Mouse (Mus musculus) forebrain, embryonic 14.5 days (tissue): ENCODE measurements around the gene Foxs1. TPM values are rescaled to one million over a fixed set of nuclear protein-coding genes. Genes with fewer than 3 reads are reported as not detected.

Experiments used
- ATAC-seq: fragments of 200-750 bp; cut with Nextera tagmentation; 2 replicates; pipeline ENCODE4 v1.8.0; 2017; ENCODE audit warnings: mild to moderate bottlenecking, moderate library complexity
- DNase-seq: peaks from one replicate; pipeline ENCODE4 v3.0.0-alpha.2; 2015; ENCODE audit warnings: low spot score
- H3K27ac ChIP-seq: fragments of 300-500 bp; sonication (generic); 2 replicates; pipeline ENCODE4 v1.5.1; 2014; ENCODE audit warnings: low read depth, mild to moderate bottlenecking, control low read depth, low read length, moderate library complexity
- H3K27me3 ChIP-seq: fragments of 300-500 bp; sonication (generic); replicated peaks from 2 replicates; pipeline ENCODE4 v1.6.1; 2014; ENCODE audit warnings: low read length, control low read depth, mixed read lengths; ENCODE audit not compliant: control insufficient read depth, insufficient read depth
- H3K36me3 ChIP-seq: fragments of 300-500 bp; sonication (generic); 2 replicates; pipeline ENCODE4 v1.6.1; 2014; ENCODE audit warnings: low read length, control low read depth; ENCODE audit not compliant: control insufficient read depth, insufficient read depth
- H3K4me1 ChIP-seq: fragments of 300-500 bp; sonication (generic); 2 replicates; pipeline ENCODE4 v1.6.1; 2014; ENCODE audit warnings: antibody characterized with exemption, low read length, control low read depth; ENCODE audit not compliant: control insufficient read depth, insufficient read depth
- H3K4me2 ChIP-seq: fragments of 300-500 bp; sonication (generic); 2 replicates; pipeline ENCODE4 v1.6.1; 2014; ENCODE audit warnings: mild to moderate bottlenecking, control low read depth, low read length
- H3K4me3 ChIP-seq: fragments of 300-500 bp; sonication (generic); 2 replicates; pipeline ENCODE4 v1.5.1; 2014; ENCODE audit warnings: low read depth, low read length, control low read depth
- H3K9ac ChIP-seq: fragments of 300-500 bp; sonication (generic); 2 replicates; pipeline ENCODE4 v1.6.1; 2014; ENCODE audit warnings: mild to moderate bottlenecking, low read length, control low read depth, moderate library complexity
- H3K9me3 ChIP-seq: fragments of 300-500 bp; sonication (generic); replicated peaks from 2 replicates; pipeline ENCODE4 v1.6.1; 2016; ENCODE audit warnings: low read length, control low read depth, mixed read lengths; ENCODE audit not compliant: control insufficient read depth
- WGBS: fragments of 180-500 bp; shearing (Covaris S2); extraction: QIAGEN DNeasy Blood & Tissue Kit; methylation state at CpG from one replicate; pipeline ENCODE4 v1.1.7; 2014; 5-methylcytosine and 5-hydroxymethylcytosine counted together
- polyA plus RNA-seq: library from polyadenylated mRNA; unstranded; fragments of >200 nt; fragmentation: Nextera tagmentation; extraction: Ambion mirVana; gene quantifications from 2 replicates; pipeline ENCODE4 v1.2.1, GENCODE M21; 2014

Gene Foxs1
- polyA plus RNA-seq, 1 experiment from 2014 or later = 4.0 TPM

- Histone ChIP-seq H3K27me3 (no peaks in the 10 kb centered on the region), H3K4me2 (no peak overlapping the region), H3K36me3 (no peaks in the 10 kb centered on the region), H3K4me3 (no peak overlapping the region), H3K9me3 (no peaks in the 10 kb centered on the region), H3K9ac (no peak overlapping the region), H3K4me1 (no peaks in the 10 kb centered on the region), H3K27ac (no peak overlapping the region)
- DNase-seq = no peak
- WGBS = 82% methylated on average over 12 of the region's 12 CpGs
- ATAC-seq = no peak
These were observed 1.4 kb downstream of the Foxs1 start for GRCm38 (mm10) chr2:152931456-152932160.

DNA sequence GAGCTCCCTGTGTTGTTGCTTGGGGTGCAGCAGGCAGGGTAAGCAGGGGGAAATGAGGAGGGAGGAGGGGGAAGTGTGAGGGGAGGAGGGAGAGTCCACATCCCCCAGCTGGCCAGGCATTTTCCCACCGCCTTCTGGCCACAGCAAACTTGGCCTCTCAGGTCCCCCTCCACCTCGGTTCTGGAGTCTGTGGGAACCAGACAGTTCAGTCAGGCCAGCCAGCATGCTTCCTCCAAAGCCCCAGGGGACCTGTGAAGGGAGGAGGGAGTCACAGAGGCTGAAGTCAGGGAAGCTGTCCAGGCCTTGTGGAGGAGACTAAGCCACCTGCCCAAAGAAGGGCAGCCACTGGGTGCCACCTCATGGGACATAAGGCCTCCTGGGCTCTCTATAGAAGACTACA lies 2.7 kb downstream of the Foxs1 start:
- no peaks in the 10 kb centered on the region for H3K9me3 ChIP-seq
- H3K36me3 ChIP-seq = no peaks in the 10 kb centered on the region
- no peaks in the 10 kb centered on the region for H3K4me1 ChIP-seq
- WGBS = 37% methylated on average over 2 of the region's 2 CpGs
- DNase-seq = no peak
- H3K27ac ChIP-seq = no peak overlapping the region
- H3K27me3 ChIP-seq = no peaks in the 10 kb centered on the region
- ATAC-seq = no peak
- no peak overlapping the region for H3K9ac ChIP-seq
- no peak overlapping the region for H3K4me3 ChIP-seq
- H3K4me2 ChIP-seq = no peak overlapping the region

DNA sequence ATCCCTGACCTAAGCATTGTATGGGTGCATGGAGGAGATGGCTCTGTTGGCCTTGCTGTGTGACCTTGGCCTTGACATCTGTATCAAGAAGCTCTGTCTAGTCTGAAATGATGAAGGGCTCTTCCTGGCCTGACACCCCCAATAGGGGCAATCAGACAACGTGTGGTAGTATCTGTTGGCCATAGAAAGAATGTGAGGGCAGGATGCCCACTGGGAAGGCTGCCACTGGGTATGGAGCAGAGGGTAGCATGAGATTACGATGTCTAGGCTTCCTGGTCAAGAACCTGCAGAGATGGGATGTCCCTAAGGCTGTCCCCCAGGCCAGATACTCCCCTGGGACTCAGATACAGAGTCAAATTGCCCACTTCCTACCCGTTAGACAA lies 4.0 kb downstream of the Foxs1 start:
- WGBS = 68% methylated on average over 3 of the region's 3 CpGs
- H3K4me3 ChIP-seq = no peak overlapping the region

GRCm38 (mm10) chr2:152928219-152928987 lies 4.6 kb downstream of the Foxs1 start:
- Histone ChIP-seq H3K27me3 (no peaks in the 10 kb centered on the region), H3K27ac (no peak overlapping the region), H3K9ac (no peak overlapping the region), H3K4me1 (no peaks in the 10 kb centered on the region), H3K36me3 (no peaks in the 10 kb centered on the region), H3K4me2 (no peak overlapping the region), H3K4me3 (no peak overlapping the region), H3K9me3 (no peaks in the 10 kb centered on the region)
- ATAC-seq = no peak
- 60% methylated on average over 14 of the region's 14 CpGs for WGBS
- DNase-seq = no peak

More for the DNA sequence above, 4.0 kb downstream of the Foxs1 start:
- Histone ChIP-seq H3K9me3 (no peaks in the 10 kb centered on the region), H3K4me1 (no peaks in the 10 kb centered on the region), H3K4me2 (no peak overlapping the region), H3K9ac (no peak overlapping the region), H3K36me3 (no peaks in the 10 kb centered on the region), H3K27me3 (no peaks in the 10 kb centered on the region), H3K27ac (no peak overlapping the region)
- ATAC-seq (no peak), DNase-seq (no peak)

DNA sequence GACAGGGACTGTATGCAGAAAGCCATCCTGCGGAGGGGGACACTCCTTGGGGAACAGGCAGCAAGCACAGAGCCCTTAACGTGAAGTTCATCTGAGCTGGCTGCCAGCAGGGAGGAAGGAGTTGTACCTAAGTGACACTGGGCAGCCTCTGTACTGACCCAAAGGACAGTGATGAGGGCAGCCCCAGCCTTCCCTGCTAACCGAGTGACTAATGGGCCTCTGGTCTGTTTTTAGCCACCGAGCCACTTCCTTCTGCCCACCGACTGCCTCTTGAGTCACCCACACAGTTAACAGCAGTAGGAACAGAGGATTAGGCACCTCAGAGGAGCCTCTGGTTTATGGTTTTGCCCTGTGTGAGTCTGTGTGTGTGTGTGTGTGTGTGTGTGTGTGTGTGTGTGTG lies 5.6 kb downstream of the Foxs1 start:
- Histone ChIP-seq H3K4me3 (no peak overlapping the region), H3K4me2 (no peak overlapping the region), H3K9me3 (no peaks in the 10 kb centered on the region), H3K4me1 (no peaks in the 10 kb centered on the region), H3K36me3 (no peaks in the 10 kb centered on the region), H3K27ac (no peak overlapping the region), H3K27me3 (no peaks in the 10 kb centered on the region), H3K9ac (no peak overlapping the region)
- ATAC-seq = no peak
- DNase-seq = no peak
- WGBS = 66% methylated on average over 5 of the region's 5 CpGs

- Histone ChIP-seq H3K9me3 (no peaks in the 10 kb centered on the region), H3K27me3 (no peaks in the 10 kb centered on the region), H3K4me1 (no peaks in the 10 kb centered on the region), H3K27ac (no peak overlapping the region), H3K36me3 (no peaks in the 10 kb centered on the region), H3K4me3 (no peak overlapping the region), H3K9ac (no peak overlapping the region), H3K4me2 (no peak overlapping the region)
- WGBS = 83% methylated on average over 9 of the region's 9 CpGs
- DNase-seq (no peak), ATAC-seq (no peak)
These were observed 6.1 kb downstream of the Foxs1 start for GRCm38 (mm10) chr2:152926896-152927295.

GRCm38 (mm10) chr2:152925189-152925872 lies 7.7 kb downstream of the Foxs1 start:
- H3K4me3 ChIP-seq = no peak overlapping the region
- H3K9ac ChIP-seq = no peak overlapping the region
- H3K36me3 ChIP-seq = no peaks in the 10 kb centered on the region
- no peak overlapping the region for H3K4me2 ChIP-seq
- H3K9me3 ChIP-seq = no peaks in the 10 kb centered on the region
- no peak overlapping the region for H3K27ac ChIP-seq
- ATAC-seq = no peak
- 74% methylated on average over 11 of the region's 11 CpGs for WGBS
- no peak for DNase-seq
- no peaks in the 10 kb centered on the region for H3K4me1 ChIP-seq
- no peaks in the 10 kb centered on the region for H3K27me3 ChIP-seq

- 88% methylated on average over 5 of the region's 5 CpGs for whole genome bisulfite sequencing
These were observed 8.5 kb downstream of the Foxs1 start for GRCm38 (mm10) chr2:152924543-152924942.

DNA sequence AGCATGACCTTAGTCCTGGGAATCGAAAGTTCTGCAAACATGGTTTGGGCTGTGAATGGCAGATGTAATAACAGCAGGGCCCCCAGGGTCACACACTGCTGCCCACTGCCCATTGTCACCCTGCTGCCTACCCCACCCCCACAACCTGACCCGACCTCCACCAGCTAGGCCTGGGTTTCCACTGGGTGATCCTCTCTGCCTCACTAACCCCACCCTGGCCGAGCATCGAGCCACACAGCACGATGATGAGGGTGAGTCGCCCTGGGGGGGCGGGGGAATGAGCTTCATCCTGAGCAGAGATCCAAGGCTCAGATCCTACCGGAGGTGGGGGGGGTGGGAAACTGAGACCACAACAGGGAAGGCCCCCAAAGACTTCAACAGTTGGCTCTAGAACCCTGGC lies 8.9 kb downstream of the Foxs1 start:
- no peaks in the 10 kb centered on the region for H3K36me3 ChIP-seq
- H3K9me3 ChIP-seq = no peaks in the 10 kb centered on the region
- no peak for ATAC-seq
- H3K27ac ChIP-seq = no peak overlapping the region
- no peak for DNase-seq
- H3K4me3 ChIP-seq = no peak overlapping the region
- H3K27me3 ChIP-seq = no peaks in the 10 kb centered on the region
- no peak overlapping the region for H3K9ac ChIP-seq
- H3K4me2 ChIP-seq = no peak overlapping the region
- no peaks in the 10 kb centered on the region for H3K4me1 ChIP-seq
- WGBS = 63% methylated on average over 8 of the region's 8 CpGs

More at GRCm38 (mm10) chr2:152924543-152924942, 8.5 kb downstream of the Foxs1 start:
- Histone ChIP-seq H3K27me3 (no peaks in the 10 kb centered on the region), H3K4me3 (no peak overlapping the region), H3K4me1 (no peaks in the 10 kb centered on the region), H3K9ac (no peak overlapping the region), H3K9me3 (no peaks in the 10 kb centered on the region), H3K27ac (no peak overlapping the region), H3K4me2 (no peak overlapping the region), H3K36me3 (no peaks in the 10 kb centered on the region)
- no peak for DNase-seq
- no peak for ATAC-seq
